Mouse (Mus musculus): ENCODE results near the gene Fus. TPM values are rescaled to one million over a fixed set of nuclear protein-coding genes. Genes with fewer than 3 reads are reported as not detected.
A peak's percentile ranks its signal among the peaks of the same experiment; 100 is the strongest.

The Fus gene
- total and polyA plus RNA-seq, 2 experiments from 2014 or later, result 25.8 to 175 TPM

DNA sequence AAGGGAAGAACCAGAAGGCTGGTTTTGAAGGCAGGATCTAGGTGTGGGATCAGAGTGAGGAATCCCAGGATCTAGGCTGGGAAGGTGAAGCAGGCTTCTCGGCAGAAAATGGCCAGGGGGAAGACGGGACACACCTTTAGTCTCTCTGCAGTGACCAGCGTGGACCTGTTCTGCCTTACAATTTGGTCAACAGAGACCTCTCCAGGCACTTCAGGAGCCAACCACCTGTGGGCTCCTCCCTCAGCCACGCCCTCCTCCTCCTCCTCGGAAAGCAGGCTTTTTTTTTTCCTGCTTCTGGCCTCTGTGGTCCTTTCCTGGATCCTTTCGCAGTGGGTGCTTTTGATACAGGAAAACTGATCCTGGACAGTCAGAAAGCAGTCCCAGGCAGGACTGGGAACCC lies 37.3 kb upstream of the Fus start, which contains the start of gene Prss8:
Gene Prss8 (minus strand): TSS at position 182 of the 400 bp plus-strand sequence.
- Histone ChIP-seq H3K9ac (replicated peaks; ENCODE audit: low read depth, low read length) (no peak within 1 kb of the TSS), H3K27me3 (ENCODE audit: control insufficient read depth, insufficient read depth, low read length) (0 out of 2 replicates have a peak, but pooled peaks cover 4% of the 10 kb centered on the region), H3K4me2 (ENCODE audit: low read depth, low read length) (peak within 1 kb of the TSS; percentile 16), H3K36me3 (replicated peaks; ENCODE audit: control insufficient read depth, insufficient read depth, low read length) (peaks cover 13% of the 10 kb centered on the region; the same call in 1 of the 2 replicates), H3K4me1 (ENCODE audit: control insufficient read depth, insufficient read depth) (0 out of 2 replicates have a peak, but pooled peaks cover 5% of the 10 kb centered on the region), H3K4me3 (ENCODE audit: low read depth, low read length) (peak within 1 kb of the TSS; percentile 0; the same call in 1 of the 2 replicates), H3K9me3 (replicated peaks; ENCODE audit: control insufficient read depth, low read length) (no peaks in the 10 kb centered on the region), H3K27ac (ENCODE audit: low read depth) (no peak within 1 kb of the TSS)
- WGBS, result 31% methylated on average over 6 of the region's 6 CpGs
- DNase-seq (ENCODE audit: low spot score) (no peak), ATAC-seq (ENCODE audit: insufficient read depth, low read depth) (no peak)
- no peak for TF ChIP-seq EP300 (IDR thresholded peaks at IDR 0.05; ENCODE audit: low read depth)
- no peak for TF ChIP-seq CTCF (IDR thresholded peaks at IDR 0.05; ENCODE audit: low read depth)

DNA sequence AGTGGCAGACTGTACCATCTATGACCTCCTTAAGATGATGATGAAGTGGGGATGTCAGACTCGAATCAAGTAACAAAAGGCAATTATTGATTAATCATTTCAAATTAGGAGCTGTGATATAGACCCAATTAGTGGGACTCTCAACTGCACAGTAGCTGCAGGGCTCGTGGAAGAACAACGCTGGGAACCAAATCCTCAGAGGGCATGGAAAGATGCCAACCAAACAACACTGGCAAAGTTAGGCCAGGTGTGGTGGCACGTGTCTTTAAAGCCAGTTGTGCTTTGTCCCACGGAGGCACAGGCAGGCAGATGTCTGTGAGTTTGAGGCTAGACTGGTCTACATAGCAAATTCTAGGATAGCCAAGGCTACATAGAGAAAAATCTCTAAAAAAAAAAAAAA lies 36.6 kb upstream of the Fus start:
- Histone ChIP-seq H3K4me1 (ENCODE audit: control insufficient read depth, insufficient read depth) (0 out of 2 replicates have a peak, but pooled peaks cover 5% of the 10 kb centered on the region), H3K9me3 (replicated peaks; ENCODE audit: control insufficient read depth, low read length) (no peaks in the 10 kb centered on the region), H3K36me3 (replicated peaks; ENCODE audit: control insufficient read depth, insufficient read depth, low read length) (peaks cover 7% of the 10 kb centered on the region; the same call in 1 of the 2 replicates), H3K9ac (replicated peaks; ENCODE audit: low read depth, low read length) (no peak overlapping the region), H3K27me3 (ENCODE audit: control insufficient read depth, insufficient read depth, low read length) (0 out of 2 replicates have a peak, but pooled peaks cover 4% of the 10 kb centered on the region), H3K27ac (ENCODE audit: low read depth) (no peak overlapping the region), H3K4me3 (ENCODE audit: low read depth, low read length) (no peak overlapping the region), H3K4me2 (ENCODE audit: low read depth, low read length) (no peak overlapping the region)
- WGBS, result 82% methylated on average over 5 of the region's 5 CpGs
- no peak for ATAC-seq (ENCODE audit: insufficient read depth, low read depth)
- TF ChIP-seq EP300 (IDR thresholded peaks at IDR 0.05; ENCODE audit: low read depth) (no peak), CTCF (IDR thresholded peaks at IDR 0.05; ENCODE audit: low read depth) (no peak)
- DNase-seq (ENCODE audit: low spot score), result no peak

DNA sequence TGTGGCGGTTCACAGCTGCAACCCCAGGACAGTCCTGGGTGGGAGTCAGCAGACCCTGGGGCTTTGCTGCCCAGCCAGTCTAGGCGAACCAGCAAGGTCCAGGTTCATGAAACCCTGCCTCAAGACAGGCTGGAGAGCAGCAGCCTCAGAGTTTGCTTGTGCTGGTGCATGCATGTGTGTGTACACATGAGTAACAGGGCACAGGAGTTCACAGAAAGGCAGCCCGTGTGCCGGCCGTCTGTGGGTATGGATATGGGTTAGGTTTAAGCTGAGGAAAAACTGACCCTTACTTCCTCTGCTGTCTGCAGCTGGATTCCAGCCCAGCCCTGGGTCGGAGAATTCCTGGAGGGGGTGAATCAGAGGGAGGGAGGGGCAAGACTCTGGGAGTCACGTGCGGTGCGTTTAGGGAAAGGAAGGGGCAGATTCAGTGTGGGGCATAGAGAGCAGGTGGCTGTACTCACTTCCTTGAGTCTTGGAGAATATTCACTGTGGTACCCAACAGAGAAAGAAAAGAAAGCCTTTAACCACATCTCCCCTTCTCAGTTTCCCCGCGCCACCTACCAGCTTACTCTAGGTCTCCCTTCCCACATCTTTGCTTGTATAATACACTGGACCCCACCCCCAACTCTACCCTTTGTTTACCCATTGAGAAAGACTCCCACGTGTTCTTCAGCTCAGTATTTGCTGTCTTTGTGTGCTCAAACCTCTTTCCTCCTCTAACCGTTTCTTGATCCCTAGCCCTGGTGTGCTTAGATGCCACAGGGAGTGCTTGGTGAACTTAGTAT lies 35.7 kb upstream of the Fus start:
- Histone ChIP-seq H3K36me3 (replicated peaks; ENCODE audit: control insufficient read depth, insufficient read depth, low read length) (no peaks in the 10 kb centered on the region), H3K27ac (ENCODE audit: low read depth) (no peak overlapping the region; the same call in 1 of the 2 replicates), H3K9ac (replicated peaks; ENCODE audit: low read depth, low read length) (no peak overlapping the region), H3K9me3 (replicated peaks; ENCODE audit: control insufficient read depth, low read length) (no peaks in the 10 kb centered on the region), H3K4me1 (ENCODE audit: control insufficient read depth, insufficient read depth) (0 out of 2 replicates have a peak, but pooled peaks cover 5% of the 10 kb centered on the region), H3K4me2 (ENCODE audit: low read depth, low read length) (no peak overlapping the region), H3K4me3 (ENCODE audit: low read depth, low read length) (no peak overlapping the region), H3K27me3 (ENCODE audit: control insufficient read depth, insufficient read depth, low read length) (0 out of 2 replicates have a peak, but pooled peaks cover 4% of the 10 kb centered on the region)
- WGBS, result 43% methylated on average over 13 of the region's 13 CpGs
- no peak for TF ChIP-seq EP300 (IDR thresholded peaks at IDR 0.05; ENCODE audit: low read depth)
- TF ChIP-seq CTCF (IDR thresholded peaks at IDR 0.05; ENCODE audit: low read depth), result no peak
- ATAC-seq (ENCODE audit: insufficient read depth, low read depth) (no peak), DNase-seq (ENCODE audit: low spot score) (peak; percentile 43)

DNA sequence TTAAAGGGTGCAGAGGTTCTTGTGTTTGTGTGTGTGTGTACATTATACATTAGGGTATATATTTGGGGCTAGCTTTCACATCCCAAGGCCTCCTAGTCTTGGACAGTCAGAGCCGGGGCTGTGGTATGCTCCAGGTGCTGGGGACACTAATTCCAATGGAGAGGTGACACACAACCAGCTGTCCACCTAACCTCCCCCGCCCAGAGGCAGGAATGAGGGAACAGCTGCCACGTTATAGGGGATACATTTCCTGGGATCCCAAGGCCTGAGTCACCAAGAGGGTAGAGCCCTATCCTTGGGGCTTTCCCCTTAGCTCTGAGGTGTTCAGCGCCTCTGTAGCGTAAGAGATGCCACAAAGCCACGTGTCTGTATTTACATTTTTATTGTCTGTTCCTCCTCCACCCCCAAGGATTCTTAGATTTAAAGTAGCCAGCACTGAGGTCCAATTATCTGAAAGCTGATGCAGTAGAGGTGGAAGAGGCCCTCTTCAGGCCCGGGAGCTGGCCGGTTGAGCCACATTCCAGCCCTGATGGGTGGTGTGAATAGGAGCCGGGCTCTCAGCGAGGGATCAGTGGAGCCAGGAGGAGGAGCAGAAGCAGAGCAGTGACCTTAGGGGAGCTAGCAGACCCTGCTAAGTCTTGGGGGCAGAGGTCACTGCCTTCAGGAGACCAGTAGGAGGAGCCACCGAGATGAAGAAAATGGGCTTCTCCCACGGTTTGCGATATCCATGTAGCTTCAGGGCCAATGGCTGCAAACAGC lies 34.8 kb upstream of the Fus start:
- TF ChIP-seq CTCF (IDR thresholded peaks at IDR 0.05; ENCODE audit: low read depth) (no peak), EP300 (IDR thresholded peaks at IDR 0.05; ENCODE audit: low read depth) (no peak)
- H3K27ac ChIP-seq (ENCODE audit: low read depth), result no peak overlapping the region
- no peak overlapping the region for H3K9ac ChIP-seq (replicated peaks; ENCODE audit: low read depth, low read length)
- no peak overlapping the region for H3K4me3 ChIP-seq (ENCODE audit: low read depth, low read length)
- H3K4me2 ChIP-seq (ENCODE audit: low read depth, low read length), result no peak overlapping the region
- H3K36me3 ChIP-seq (replicated peaks; ENCODE audit: control insufficient read depth, insufficient read depth, low read length), result no peaks in the 10 kb centered on the region
- H3K9me3 ChIP-seq (replicated peaks; ENCODE audit: control insufficient read depth, low read length), result no peaks in the 10 kb centered on the region
- DNase-seq (ENCODE audit: low spot score) (no peak), ATAC-seq (ENCODE audit: insufficient read depth, low read depth) (no peak)
- H3K4me1 ChIP-seq (ENCODE audit: control insufficient read depth, insufficient read depth), result 0 out of 2 replicates have a peak, but pooled peaks cover 5% of the 10 kb centered on the region
- H3K27me3 ChIP-seq (ENCODE audit: control insufficient read depth, insufficient read depth, low read length), result 0 out of 2 replicates have a peak, but pooled peaks cover 4% of the 10 kb centered on the region
- WGBS, result 36% methylated on average over 13 of the region's 13 CpGs

DNA sequence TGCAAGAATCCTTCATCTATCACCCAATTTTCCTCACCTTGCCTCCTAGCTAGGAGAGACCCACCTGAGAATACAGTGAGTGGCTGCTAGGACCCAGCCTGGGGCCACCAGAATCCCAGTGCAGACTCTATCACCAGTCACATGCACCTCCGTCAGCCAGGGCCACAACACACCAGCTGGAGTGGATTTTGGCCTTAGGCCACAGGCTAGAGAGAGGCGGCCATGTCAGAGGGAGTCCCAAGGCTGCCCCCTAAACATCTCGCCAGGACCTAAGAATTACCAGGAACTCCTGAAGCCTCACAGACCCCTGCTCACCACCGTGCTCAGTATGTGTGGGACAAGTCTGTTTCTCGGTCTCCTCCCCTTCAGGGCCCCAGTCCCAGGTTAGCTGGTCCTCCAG lies 33.2 kb upstream of the Fus start:
- Histone ChIP-seq H3K9ac (replicated peaks; ENCODE audit: low read depth, low read length) (no peak overlapping the region), H3K4me3 (ENCODE audit: low read depth, low read length) (no peak overlapping the region), H3K27me3 (ENCODE audit: control insufficient read depth, insufficient read depth, low read length) (0 out of 2 replicates have a peak, but pooled peaks cover 3% of the 10 kb centered on the region), H3K27ac (ENCODE audit: low read depth) (no peak overlapping the region), H3K4me1 (ENCODE audit: control insufficient read depth, insufficient read depth) (0 out of 2 replicates have a peak, but pooled peaks cover 3% of the 10 kb centered on the region), H3K36me3 (replicated peaks; ENCODE audit: control insufficient read depth, insufficient read depth, low read length) (no peaks in the 10 kb centered on the region), H3K4me2 (ENCODE audit: low read depth, low read length) (no peak overlapping the region), H3K9me3 (replicated peaks; ENCODE audit: control insufficient read depth, low read length) (no peaks in the 10 kb centered on the region)
- DNase-seq (ENCODE audit: low spot score) (no peak), ATAC-seq (ENCODE audit: insufficient read depth, low read depth) (no peak)
- 75% methylated on average over 5 of the region's 5 CpGs for WGBS
- TF ChIP-seq CTCF (IDR thresholded peaks at IDR 0.05; ENCODE audit: low read depth) (no peak), EP300 (IDR thresholded peaks at IDR 0.05; ENCODE audit: low read depth) (no peak)

Data from heart, postnatal 0 days (tissue).